Mouse (Mus musculus) ES-E14 (cell line): Measurements from ENCODE around the gene Gm8677. TPM values are rescaled to one million over a fixed set of nuclear protein-coding genes. Genes with fewer than 3 reads are reported as not detected.
"Not testable (repeated sequence)": the region's sequence is repeated elsewhere in the genome, so short reads cannot be mapped to it uniquely, and the experiment has no call there.

Experiments
- DNase-seq: peaks from one replicate; pipeline ENCODE4 v3.0.0-alpha.2; 2013; ENCODE audit warnings: low read depth, low spot score
- H3K27ac ChIP-seq: 2 replicates; pipeline ENCODE4 v1.5.1; 2012; ENCODE audit warnings: low read depth, mild to moderate bottlenecking, low read length, moderate library complexity, mixed read lengths; ENCODE audit not compliant: poor library complexity, insufficient read depth, severe bottlenecking
- H3K36me3 ChIP-seq: 2 replicates; pipeline ENCODE4 v1.6.1; 2012; ENCODE audit warnings: mild to moderate bottlenecking, low read length, moderate library complexity, mixed read lengths; ENCODE audit not compliant: control insufficient read depth, poor library complexity, insufficient read depth, severe bottlenecking
- H3K4me1 ChIP-seq, 2 experiments: fragments of 150-350 bp in 1 of 2; sonication (generic) in 1 of 2; 2 replicates each; pipeline ENCODE4 v1.6.1; 2012; ENCODE audit warnings: low read length in 2 of 2, mild to moderate bottlenecking in 1 of 2, mixed read lengths in 1 of 2; ENCODE audit not compliant: control insufficient read depth in 2 of 2, insufficient read depth in 2 of 2, poor library complexity in 1 of 2
- H3K4me3 ChIP-seq, 2 experiments: fragments of 150-350 bp in 1 of 2; sonication (generic) in 1 of 2; 2 replicates each; pipeline ENCODE4 v1.5.1; 2012; ENCODE audit warnings: low read length in 2 of 2, low read depth in 1 of 2, mild to moderate bottlenecking in 1 of 2, mixed read lengths in 1 of 2; ENCODE audit not compliant: insufficient read depth in 1 of 2, poor library complexity in 1 of 2, severe bottlenecking in 1 of 2
- H3K9ac ChIP-seq: 2 replicates; pipeline ENCODE4 v1.6.1; 2012; ENCODE audit warnings: low read depth, mild to moderate bottlenecking, low read length, mixed read lengths; ENCODE audit not compliant: poor library complexity, insufficient read depth, severe bottlenecking
- H3K9me3 ChIP-seq: fragments of 150-350 bp; sonication (generic); 2 replicates; pipeline ENCODE4 v1.6.1; 2012; ENCODE audit warnings: low read depth, mild to moderate bottlenecking, low read length; ENCODE audit not compliant: control insufficient read depth, insufficient read depth
- in situ Hi-C, 2 experiments: fragments of 600-800 bp; cut with MboI; formaldehyde crosslinking; loops; one replicate each; pipeline ENCODE4 v1.15.1; 2025; ENCODE audit warnings: low sequenced_read_pairs in 2 of 2, inconsistent platforms in 1 of 2; ENCODE audit not compliant: unreplicated experiment in 2 of 2
- total RNA-seq: library from RNA; depleted of rRNA; stranded (reverse); fragments of 300-350 nt; gene quantifications from 2 replicates; pipeline ENCODE4 v1.2.3, GENCODE M21; 2012; rRNA removed

The Gm8677 gene
- total RNA-seq: not detected in 2 replicates

GRCm38 (mm10) chr7:22534787-22535186 lies at the start of gene Gm8677:
Gene Gm8677 (minus strand): TSS chr7:22534887.
- H3K9me3 ChIP-seq, H3K4me3 ChIP-seq, H3K4me1 ChIP-seq, in situ Hi-C loops, H3K27ac ChIP-seq, H3K36me3 ChIP-seq, H3K9ac ChIP-seq, DNase-seq: not testable (repeated sequence)

DNA sequence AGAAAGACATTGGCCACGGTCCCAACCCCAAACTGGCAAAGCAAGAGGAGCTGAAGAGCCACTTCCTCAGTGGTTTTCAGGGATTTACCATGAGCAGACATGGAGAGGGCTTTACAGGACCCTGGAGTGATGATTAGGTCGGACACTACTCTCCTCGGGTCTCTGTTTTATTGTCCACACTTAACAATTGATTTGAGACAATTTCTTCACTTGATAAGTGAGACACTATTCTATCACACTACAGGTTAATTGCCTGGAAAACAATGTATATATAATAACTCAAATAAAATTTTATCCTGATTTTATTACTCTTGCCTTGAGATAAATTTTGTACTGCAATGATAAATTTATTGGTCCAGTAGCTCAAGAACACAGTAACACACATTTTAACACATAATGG lies 30.6 kb upstream of the Gm8677 start, which contains the start of gene Gm4201:
Gm4201 (minus strand) TSS at position 101 of the 400 bp plus-strand sequence.
- H3K27ac ChIP-seq, DNase-seq, H3K9ac ChIP-seq, in situ Hi-C loops, H3K36me3 ChIP-seq, H3K4me1 ChIP-seq, H3K9me3 ChIP-seq, H3K4me3 ChIP-seq: not testable (repeated sequence)

DNA sequence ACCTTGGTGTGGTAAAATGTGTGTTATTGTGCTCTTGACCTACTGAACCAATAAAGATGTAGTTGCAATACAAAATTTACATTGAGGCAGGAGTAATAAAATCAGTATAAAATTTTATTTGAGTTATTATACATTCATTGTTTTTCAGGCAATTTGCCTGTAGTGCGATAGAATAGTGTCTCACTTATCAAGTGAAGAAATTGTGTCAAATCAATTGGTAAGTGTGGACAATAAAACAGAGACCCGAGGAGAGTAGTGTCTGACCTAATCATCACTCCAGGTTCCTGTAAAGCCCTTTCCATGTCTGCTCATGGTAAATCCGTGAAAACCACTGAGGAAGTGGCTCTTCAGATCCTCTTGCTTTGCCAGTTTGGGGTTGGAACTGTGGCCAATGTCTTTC lies 12.0 kb downstream of the Gm8677 start, which contains the start of gene Vmn1r152:
Vmn1r152 (plus strand) TSS at position 301 of the 400 bp plus-strand sequence.
- H3K27ac ChIP-seq, DNase-seq, H3K9ac ChIP-seq, in situ Hi-C loops, H3K36me3 ChIP-seq, H3K4me1 ChIP-seq, H3K4me3 ChIP-seq, H3K9me3 ChIP-seq: not testable (repeated sequence)

DNA sequence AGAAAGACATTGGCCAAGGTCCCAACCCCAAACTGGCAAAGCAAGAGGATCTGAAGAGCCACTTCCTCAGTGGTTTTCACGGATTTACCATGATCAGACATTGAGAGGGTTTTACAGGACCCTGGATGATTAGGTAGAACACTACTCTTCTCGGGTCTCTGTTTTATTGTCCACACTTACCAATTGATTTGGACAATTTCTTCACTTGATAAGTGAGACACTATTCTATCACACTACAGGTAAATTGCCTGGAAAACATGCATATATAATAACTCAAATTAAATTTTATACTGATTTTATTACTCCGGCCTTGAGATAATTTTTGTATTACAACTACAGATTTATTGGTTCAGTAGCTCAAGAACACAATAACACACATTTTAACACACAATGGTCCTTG lies 35.1 kb downstream of the Gm8677 start, which contains the start of gene Vmn1r151:
Vmn1r151 (minus strand) TSS at position 101 of the 400 bp plus-strand sequence.
- H3K27ac ChIP-seq, DNase-seq, in situ Hi-C loops, H3K4me3 ChIP-seq, H3K36me3 ChIP-seq, H3K9me3 ChIP-seq, H3K4me1 ChIP-seq, H3K9ac ChIP-seq: not testable (repeated sequence)

Other genes starting within 250 kb of the Gm8677 start
- gene Gm4187, start 205.2 kb downstream of the Gm8677 start, total RNA-seq: not detected in 2 replicates
- gene Gm8660, start 163.8 kb downstream of the Gm8677 start, total RNA-seq: not detected in 2 replicates
- not detected in 2 replicates for gene Vmn1r148, start 121.3 kb downstream of the Gm8677 start, total RNA-seq
- not detected in 2 replicates for gene Vmn1r149, start 96.7 kb downstream of the Gm8677 start, total RNA-seq
- not detected in 2 replicates for gene Gm10665, start 70.8 kb downstream of the Gm8677 start, total RNA-seq
- not detected in 2 replicates for gene Vmn1r151, start 35.2 kb downstream of the Gm8677 start, total RNA-seq
- gene Vmn1r152, start 11.9 kb downstream of the Gm8677 start, total RNA-seq: not detected in 2 replicates
- gene Gm4201, start 30.5 kb upstream of the Gm8677 start, total RNA-seq: not detected in 2 replicates
- not detected in 2 replicates for gene Gm4565, start 53.2 kb upstream of the Gm8677 start, total RNA-seq
- gene Vmn1r155, start 123.1 kb upstream of the Gm8677 start, total RNA-seq: not detected in 2 replicates
- gene Gm8693, start 157.4 kb upstream of the Gm8677 start, total RNA-seq: not detected in 2 replicates
- gene Gm4567, start 184.8 kb upstream of the Gm8677 start, total RNA-seq: not detected in 2 replicates
- gene Vmn1r157, start 226.8 kb upstream of the Gm8677 start, total RNA-seq: not detected in 2 replicates